Mouse (Mus musculus): ENCODE data around the gene Gm17949.

DNA sequence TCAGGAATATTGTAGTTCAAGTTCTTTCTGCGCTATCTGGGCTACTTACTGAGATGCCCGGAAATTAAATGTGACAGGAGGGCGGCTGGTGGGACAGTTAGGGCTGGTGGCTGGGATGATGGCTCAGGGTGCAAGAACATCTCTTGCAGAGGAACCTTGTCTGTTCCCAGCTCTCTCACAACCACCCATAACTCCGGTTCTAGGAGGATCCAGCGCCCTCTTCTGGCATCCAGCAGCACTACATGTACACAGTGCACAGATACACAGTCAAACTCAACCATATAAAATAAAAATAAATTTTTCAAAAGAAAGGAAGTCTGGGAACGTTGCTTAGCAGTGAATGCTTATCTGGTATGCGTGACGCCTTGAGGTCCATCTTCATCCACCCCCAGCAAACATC is 27.7 kb downstream of the Gm17949 start:
- TF ChIP-seq REST (IDR thresholded peaks at IDR 0.05; ENCODE audit: insufficient read depth, insufficient read length) (no peak), POLR2A (IDR thresholded peaks at IDR 0.05; ENCODE audit: insufficient read length, low read depth) (no peak), POLR2AphosphoS2 (IDR thresholded peaks at IDR 0.05; ENCODE audit: insufficient read length, low read depth) (no peak), TCF12 (IDR thresholded peaks at IDR 0.05; ENCODE audit: insufficient read depth, poor library complexity, severe bottlenecking) (no peak), MAX (IDR thresholded peaks at IDR 0.05; ENCODE audit: low read depth) (no peak), TCF3 (IDR thresholded peaks at IDR 0.05; ENCODE audit: insufficient read length, low read depth) (no peak), MYOG (IDR thresholded peaks at IDR 0.05; ENCODE audit: control insufficient read depth in 1 of 3, insufficient read depth in 1 of 3, insufficient read length in 2 of 3, low read depth in 2 of 3) (no peak)
